Mouse (Mus musculus) kidney, postnatal 25 days (tissue): Measurements from ENCODE around the gene Decr2.
A peak's percentile ranks its signal among the peaks of the same experiment; 100 is the strongest.
"Not testable (repeated sequence)": the region's sequence is repeated elsewhere in the genome, so short reads cannot be mapped to it uniquely, and the experiment has no call there.

Experiments used
- DNase-seq, 2 experiments: peaks; one replicate each; pipeline ENCODE4 v3.0.0; 2021; ENCODE audit warnings: mixed read lengths in 2 of 2

Decr2 gene

DNA sequence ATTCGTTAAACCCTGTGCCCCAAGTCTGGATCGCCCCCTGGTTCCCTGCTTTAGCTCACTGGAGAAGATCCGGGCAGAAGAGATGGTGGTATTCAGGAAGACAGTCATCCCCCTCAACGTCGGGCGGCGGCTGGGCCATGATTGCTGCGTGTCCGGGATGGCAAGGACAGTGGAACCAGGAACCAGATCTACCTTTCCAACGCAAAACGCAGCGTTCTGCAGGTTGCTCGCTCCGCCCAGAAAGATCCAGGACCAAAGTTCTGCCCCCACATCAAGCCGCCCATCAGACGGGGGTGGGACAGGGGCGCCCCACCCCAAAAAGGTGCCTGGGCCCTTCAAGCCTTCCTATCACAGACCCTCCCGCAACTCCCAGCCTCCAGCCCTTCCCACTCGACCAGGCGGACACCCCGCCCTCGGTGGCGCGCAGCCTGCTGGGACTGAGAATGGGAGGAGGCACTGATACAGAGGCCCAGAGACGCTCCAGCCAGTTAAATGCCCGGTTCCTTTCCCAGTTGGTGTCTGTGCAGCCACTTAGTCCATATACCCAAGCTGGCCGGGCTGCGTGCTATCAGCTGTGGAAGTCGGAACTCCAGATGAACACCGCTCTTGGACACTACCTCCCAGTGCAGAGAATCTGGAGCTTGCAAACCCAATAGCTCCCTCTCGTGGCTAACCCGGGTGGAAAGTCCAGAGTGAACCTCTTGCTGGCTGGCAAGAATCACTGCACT lies at the start of gene Decr2:
Gene Decr2, minus strand, starts transcription at position 433 of the 728 bp plus-strand sequence.
- DNase-seq = peak; percentile 93 to 97

DNA sequence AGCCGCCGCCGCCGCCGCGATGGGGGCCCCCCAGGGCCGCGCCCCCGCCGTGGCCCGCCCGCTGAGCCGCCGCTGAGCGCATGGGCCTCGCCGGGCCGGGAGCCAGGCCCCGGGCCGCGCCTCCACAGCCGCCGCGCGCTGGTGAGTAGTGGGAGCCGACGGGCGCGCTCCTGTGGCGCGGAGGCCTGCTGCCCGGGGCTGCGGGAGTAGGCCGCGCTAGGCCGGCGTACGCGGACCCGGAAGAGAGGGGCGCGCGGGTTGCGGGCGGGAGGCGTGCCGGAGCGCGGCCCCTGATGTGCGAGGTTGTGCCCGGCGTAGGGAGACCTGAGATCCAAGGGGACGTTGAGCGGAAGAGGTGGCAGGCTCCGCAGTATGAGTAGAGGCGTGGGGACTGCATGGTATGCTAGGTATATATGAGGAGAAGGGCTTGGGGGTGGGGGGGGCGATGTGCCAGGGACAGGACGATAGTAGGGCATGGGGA lies 48.8 kb upstream of the Decr2 start:
- peak; percentile 39 to 81 for DNase-seq

DNA sequence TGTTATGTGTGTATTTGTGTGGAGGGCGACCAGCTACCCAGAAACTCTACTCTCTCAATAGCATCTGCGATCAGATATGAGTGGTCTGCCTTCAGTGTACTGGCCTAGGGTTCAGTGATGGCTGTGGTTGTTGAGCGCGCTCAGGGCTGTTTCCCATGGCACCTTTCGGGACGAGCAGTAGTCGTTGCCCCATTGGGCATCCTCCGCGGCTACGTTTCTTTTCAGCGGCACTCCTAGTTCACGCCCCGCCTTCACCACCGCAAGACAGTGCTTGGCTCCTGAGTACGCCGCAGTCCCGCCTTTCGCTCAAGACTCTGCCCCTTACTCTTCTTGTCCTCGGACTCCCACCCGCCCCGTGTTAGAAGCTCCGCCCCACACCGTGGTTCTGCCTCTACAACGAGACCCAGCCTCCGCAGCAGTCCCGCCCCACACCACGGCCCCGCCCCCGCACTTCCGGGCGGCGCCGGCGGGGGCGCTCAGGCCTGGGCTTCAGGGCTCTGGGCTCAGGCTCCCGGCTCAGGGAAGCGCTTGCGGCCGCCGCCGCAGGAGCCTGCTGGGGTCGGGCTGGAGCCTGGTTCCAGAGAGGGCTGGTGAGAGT lies 48.2 kb upstream of the Decr2 start, which contains the start of gene Axin1:
Gene Axin1, plus strand, starts transcription at position 450 of the 598 bp plus-strand sequence.
- DNase-seq = peak; percentile 95 to 98

DNA sequence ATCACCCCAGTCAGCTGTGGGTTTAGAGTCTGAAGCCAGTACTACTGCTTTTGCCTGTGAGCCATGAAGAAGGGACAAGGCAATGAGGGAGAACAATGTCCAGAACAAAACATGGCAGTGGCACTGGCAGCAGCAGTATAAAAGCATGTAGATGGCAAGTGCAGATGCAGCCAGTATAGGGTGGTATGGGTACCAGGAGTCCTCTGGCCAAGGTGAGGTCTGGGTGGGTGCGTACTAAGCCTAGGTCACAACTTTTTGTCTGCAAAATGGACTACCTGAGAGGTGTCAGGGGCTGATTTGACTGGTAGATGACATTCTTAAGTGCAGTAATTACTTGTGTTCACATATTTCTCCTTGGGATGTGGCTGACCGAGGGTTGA lies 47.6 kb upstream of the Decr2 start:
- no peak for DNase-seq

DNA sequence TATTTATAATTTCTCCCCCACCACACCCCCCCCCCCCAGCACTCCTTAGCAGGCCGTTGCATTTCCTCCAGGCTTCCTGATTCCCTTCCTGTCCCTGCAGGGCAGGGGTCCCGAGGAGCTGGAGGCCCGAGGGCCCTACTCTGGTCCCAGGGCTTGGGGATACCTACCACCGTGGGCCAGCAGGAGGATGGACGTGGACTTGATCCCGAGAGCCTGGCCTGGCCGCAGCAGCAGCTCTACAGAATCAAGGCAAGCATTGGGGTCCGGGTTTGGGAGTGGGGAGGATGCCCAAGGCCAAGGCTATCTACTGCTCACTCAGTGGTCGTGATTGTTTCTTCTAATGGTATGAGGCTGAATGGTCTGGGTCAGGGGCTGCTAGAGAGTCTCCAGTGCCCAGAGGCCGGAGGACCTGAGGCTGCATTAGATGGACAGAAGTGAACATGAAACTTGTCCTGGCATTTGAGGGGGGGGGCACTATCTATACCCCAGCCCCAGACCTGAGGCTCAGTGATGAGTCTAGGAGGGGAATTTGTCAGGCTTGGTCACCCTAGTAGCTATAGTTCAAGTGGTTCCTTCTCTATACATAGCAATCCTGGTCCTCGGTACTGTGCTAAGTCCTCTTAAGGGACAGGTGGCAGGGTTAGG lies 47.1 kb upstream of the Decr2 start:
- no peak for DNase-seq

DNA sequence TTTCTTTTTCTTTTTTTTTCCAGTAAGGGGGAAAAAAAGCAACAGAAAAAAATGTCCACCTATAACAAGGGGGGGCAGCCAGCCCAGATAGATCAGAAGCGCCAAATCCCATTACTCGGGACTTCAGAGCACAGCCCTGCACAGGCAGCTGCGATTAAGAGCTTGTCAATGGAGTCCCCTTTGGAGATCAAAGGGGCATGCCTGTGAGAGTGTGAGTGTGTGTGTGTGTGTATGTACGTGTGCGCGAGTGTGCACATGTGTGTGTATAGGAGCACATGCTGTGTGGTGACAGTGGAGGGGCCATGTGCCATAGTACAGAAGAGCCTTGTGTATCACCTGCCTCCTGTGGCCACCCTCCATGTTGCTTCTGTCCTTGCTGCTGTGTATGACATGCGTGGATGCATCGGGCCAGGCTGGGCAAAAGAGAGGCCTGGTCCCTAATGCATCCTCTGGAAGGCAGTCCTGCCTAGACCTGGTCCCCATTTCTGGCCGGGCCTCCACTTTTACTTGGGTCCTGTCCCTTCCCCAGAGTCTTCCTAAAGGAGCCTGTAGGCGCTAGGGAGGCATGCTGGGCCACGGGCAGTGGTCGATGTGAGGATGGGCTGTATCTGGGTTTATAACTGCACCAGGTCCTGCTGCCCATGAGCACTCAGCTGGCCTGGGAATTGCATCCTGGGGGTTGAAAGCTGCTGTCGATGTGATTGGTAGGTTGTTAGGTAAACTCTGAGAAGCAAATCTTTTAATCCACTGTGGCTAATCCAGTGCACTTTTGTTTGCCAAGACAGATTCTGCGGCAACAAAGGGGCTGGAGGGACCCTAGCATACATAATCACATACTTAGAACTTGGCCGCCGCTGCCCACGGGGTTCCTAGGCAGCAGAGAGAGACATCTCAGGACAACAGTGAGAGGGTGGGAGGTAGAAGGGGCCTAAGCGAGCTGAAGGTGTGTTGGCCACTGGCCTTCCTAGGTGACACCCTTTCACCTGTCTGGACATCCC lies 42.0 kb upstream of the Decr2 start:
- DNase-seq = no peak

DNA sequence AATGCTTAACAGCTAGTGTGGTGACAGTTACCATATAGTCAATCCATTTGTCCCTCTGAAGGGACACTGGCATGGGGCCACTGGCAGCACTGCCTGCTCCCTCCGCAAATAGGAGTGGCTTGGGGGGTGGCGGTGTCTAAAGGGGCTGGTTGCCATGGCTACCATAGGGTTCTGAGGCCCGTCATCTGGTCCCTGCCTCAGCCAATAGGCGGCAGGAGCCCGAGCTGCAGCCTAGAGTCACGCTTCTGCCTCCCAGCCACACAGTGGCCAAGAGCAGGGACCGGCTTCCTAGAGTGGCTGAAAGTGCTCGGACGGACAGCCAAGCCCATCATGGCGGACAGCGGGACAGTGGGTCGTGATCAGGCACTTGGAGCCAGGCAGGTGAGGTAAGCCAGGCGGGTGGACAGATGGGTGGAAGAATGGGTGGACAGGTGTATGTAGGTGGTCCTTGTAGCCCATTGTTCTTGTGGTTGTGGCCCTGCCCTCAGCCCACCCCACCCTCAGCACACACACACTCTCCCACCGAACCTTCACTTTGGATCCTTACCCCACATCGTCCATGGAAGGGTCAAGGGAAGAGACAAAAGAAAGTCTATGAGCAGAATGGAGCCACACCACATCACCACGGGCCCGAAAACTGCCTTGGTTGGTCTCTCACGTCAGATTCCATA lies 41.1 kb upstream of the Decr2 start:
- no peak for DNase-seq

DNA sequence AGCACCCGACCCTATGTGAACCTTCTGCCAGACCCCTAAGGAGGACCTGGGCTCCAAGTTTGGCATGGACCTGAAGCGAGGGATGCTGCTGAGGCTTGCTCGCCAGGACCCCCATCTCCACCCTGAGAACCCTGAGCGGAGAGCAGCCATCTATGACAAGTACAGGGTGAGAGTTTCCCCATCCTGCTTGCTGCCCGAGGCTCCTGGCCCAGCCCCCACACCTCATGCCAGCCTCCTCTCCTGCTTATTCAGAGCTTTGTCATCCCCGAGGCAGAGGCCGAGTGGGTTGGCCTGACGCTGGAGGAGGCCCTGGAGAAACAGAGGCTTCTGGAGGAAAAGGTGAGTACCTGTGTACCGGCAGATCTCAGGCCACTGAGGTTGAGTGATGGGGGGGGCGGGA lies 35.1 kb upstream of the Decr2 start:
- no peak for DNase-seq

DNA sequence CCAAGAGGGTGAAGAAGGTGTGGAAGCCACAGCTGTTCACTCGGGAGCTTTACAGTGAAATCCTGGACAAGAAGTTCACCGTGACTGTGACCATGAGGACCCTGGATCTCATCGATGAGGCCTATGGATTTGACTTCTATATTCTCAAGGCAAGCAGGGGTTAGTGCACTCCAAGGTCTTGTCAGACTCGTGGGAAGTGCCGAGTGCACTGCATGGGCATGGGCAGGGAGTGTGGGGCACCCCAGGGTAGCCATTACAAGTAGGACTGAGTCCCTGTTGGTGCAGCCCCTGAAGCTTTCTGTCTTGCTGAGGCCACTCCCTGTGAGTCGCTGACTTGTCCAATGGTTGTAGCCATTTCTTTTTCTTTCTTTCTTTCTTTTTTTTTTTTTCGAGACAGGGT lies 34.4 kb upstream of the Decr2 start:
- DNase-seq = no peak

DNA sequence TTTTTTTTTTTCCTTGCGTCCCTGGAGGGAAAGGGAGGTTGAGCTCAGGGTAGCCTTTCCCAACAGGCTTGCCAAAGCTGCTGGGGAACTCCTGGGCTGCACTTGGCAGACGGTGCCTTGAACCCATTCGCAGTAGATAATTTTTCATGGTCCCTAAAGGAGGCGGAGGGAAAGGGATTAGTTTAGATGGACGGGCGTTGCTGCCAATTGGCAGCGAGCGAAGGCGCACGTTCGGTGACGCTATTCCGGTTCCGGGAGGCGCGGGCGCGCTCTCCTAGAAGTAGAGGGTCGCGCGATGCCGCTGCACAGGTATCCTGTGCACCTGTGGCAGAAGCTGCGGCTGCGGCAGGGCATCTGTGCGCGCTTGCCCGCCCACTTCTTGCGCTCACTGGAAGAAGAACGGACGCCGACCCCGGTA lies 33.1 kb upstream of the Decr2 start, which contains the start of gene Mrpl28:
Gene Mrpl28, plus strand, starts transcription at position 234 of the 418 bp plus-strand sequence.
- peak; percentile 97 to 99 for DNase-seq

DNA sequence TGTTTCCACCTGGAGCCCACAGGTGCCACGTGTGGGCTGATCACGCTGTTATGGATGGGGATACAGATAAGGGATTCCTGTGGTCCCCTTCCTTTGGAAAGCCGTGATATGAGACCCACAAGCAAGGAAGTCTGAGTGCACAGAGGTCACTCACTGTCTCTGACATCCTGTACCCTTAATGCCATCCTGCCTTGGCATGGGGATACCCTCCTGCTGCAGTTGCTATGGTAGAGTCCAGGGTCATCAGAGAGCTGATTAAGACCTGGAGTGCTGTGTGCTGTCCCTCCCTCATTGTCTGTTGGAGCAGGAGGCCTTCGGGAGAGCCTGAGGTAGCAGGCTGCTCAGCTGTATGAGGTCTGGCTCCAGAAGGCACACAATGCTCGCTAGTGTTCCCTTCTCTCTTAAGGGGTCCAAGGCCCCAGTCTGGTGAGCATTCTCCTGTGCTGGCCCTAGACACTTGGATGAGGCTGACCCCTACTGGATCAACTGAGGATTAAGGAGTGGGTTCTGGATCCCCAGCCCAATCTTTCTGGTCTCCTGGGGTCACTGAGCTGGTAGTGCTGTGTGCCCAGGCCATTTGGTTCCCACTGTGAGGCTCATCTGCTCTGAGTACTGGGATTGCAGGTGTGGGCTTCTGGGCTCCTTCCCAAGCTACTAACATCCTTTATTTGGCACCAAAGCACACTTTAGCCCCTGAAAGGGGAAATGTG lies 32.4 kb upstream of the Decr2 start:
- DNase-seq = no peak

DNA sequence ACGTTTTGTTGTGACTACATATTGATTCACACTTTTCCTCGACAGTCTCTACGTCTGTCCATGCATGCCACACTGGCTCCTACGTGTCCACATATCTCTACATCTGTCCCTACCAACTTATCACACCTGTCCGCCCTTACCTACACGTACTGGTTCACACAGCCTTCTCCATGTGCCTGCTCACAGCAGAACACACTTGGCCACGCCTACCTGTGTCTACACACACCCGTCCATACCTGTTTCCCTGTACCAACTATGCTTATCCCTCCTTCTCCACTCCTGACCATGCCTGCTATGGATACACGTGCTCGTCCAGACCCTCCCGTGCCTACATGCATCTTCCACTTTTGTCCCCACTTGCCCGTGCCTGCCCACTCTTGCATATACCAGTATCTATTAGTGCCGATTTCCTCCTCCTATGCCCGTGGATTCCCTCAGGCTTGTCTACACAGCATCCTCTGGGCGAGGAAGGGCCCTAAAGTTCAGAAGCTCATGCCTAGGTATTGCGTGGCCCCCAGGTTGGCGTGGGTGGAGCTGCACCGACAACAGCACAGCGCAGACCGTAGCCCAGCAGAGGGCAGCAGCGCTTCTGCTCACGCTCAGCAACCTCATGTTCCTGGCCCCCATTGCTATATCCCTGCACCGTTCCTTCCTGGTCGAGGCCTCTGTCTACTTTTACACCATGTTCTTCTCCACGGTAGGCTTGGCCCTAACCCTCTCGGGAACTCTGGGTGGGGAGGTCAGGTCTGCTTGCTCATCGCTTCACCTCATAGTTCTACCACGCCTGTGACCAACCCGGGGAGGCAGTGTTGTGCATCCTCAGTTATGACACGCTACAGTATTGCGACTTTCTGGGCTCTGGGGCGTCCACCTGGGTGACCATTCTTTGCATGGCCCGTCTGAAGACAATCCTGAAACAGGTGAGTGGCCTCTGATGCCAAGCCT lies 29.9 kb upstream of the Decr2 start:
- peak; percentile 67 to 72 for DNase-seq

DNA sequence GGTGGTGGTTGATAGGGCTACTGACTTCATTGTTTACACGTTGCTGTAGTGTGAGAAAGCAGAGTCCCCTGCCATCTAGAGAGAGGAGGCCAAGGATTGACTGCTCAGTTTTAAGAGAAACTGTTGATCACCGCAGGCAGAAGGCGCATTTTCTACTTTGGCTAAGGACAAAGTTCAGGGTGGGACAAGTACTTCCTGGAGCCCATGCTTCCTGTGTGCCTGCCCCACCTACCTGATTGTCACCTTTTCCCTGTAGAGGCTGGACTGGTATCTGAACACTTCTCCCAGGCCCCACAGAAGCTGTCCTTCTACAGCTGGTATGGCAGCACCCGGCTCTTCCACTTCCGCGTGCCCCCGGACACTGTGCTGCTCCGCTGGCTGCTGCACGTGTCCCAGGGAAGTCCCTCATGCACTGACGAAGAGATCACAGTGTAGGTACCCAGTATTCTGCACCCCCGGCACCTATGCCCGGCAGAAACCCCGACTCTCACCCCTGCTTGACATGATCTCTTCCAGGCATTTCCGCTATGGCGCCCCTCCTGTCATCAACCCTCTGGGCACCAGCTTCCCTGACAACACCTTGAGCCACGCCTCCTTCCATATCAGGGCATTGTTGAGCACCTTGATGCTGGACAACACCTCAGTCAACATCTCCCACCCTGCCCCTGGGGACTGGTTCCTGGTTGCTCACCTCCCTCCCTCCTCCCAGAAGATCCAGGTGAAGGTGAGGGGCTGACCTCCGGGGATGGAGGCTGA lies 26.5 kb upstream of the Decr2 start:
- peak in 1 of 2 experiments; percentile 55 for DNase-seq

DNA sequence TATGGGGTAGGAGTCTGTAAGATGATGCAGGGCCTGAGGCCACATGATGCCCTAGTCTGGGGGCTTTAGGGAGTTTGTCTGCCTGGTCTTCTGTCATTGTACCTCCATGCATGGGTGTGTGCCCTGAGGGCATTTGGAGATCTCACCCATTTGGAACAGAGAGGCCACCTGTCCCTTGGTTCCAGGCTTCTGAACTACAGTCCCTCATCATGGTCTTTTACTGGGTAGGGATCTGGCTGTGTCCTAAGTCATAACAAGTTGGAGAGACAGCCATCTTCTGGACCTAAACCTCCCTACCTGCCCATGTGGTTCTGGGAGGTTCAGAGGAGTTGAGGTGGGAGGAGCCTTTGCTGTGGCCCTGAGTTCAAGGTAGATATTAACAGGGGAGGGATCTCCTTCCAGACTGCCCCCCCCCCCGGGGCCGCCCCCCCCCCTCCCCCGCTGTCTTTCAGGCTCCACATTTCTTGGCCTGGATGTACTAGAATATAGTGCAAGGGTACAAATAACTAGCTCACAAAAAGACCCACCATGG lies 25.9 kb upstream of the Decr2 start:
- peak; percentile 64 to 82 for DNase-seq

DNA sequence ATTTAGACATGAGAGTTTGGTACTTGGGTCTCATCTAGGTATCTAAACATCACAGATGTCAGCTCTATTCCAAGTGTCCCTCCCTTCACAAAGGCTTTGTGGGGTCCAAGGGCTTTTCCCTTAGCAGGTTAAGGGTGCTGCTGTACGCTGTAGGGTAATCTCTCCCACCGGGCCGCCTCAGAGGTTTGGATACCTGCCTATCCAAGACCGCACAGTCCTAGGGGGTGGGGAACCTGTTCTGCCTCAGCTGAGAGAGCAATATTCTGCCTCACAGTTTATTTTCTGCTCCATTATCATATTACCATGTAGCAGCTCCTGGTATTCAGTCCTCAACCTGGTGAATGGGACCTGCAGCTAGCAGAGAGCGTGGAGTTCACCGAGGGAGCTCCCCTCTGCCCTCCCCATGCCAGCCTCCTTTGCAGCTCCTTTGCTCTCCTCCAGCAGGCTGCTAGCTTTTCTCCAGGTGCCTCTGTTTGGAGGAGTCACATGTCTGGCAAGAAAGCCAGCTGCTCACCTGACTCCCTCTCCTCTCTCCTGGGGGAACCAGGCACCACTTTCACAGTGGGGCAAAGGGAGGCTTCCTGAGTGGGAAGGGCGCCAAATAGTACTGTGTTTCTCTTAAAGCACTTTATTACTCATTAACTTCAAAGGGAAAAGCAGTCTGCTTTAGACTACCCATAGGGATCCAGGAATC lies 25.2 kb upstream of the Decr2 start:
- peak; percentile 92 to 95 for DNase-seq

DNA sequence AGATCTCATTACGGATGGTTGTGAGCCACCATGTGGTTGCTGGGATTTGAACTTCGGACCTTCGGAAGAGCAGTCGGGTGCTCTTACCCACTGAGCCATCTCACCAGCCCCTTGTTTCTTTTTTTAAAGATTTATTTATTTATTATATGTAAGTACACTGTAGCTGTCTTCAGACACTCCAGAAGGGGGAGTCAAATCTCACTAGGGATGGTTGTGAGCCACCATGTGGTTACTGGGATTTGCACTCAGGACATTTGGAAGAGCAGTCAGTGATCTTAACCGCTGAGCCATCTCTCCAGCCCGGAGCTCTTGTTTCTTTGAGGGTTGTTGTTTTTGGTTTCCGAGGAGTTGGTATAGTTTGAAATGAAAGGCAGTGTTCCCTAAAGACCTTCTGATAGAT lies 24.3 kb upstream of the Decr2 start:
- DNase-seq = not testable (repeated sequence)

DNA sequence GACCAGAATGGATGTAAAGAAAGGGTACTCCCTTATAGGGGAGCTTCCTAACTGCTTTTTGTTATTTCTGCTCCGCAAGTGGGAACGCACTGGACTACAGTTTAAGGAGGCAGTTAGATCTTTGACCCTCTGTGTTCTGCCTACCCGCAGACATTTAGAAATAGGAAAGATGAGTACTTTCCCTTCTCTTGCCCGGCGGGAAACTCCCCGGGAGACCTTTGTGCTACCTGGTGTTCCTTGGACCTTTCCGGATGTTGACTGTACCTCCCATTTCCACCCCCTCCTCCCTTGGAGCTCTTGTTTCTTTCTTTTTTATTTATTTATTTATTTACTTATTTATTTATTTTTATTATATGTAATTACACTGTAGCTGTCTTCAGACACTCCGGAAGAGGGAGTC lies 23.9 kb upstream of the Decr2 start:
- DNase-seq = peak; percentile 70 to 86
